ENCODE assay signal across 16 mouse cellular contexts in genomic region chr1:168309101-168309521, GRCm38 (mm10).
DNase-seq lines count a peak whose midpoint lies in the region; ATAC-seq and TF ChIP-seq lines count a peak whose summit lies in the region.
"Had no signal": no experiment of that assay in that cellular context is flagged by ENCODE, and none has a peak within 500 bp of the region (broad histone marks: within the 10 kb centered on the region; RNA-seq: fewer than 3 reads in every experiment).

No protein-coding gene starts in this region.

- TF ChIP-seq POLR2A in heart, adult 2 months (IDR thresholded peaks at IDR 0.05; ENCODE audit: insufficient read depth, low read depth, low read length), result no peak

- no peak overlapping the region for H3K4me3 ChIP-seq in heart, embryonic 12.5 days
- no peak overlapping the region for H3K4me3 ChIP-seq in heart, adult 2 months
- H3K4me3 ChIP-seq in embryonic facial prominence, embryonic 13.5 days, result no peak overlapping the region
- no peak overlapping the region for H3K4me3 ChIP-seq in hindbrain, embryonic 12.5 days
- no peak overlapping the region for H3K4me3 ChIP-seq in midbrain, embryonic 12.5 days
- H3K4me3 ChIP-seq: limb, embryonic 12.5 days had no signal

- no peaks in the 10 kb centered on the region for H3K36me3 ChIP-seq in heart, embryonic 12.5 days
- peaks cover 2% of the 10 kb centered on the region; the same call in 1 of the 2 replicates for H3K36me3 ChIP-seq in heart, adult 2 months (ENCODE audit: control insufficient read depth, insufficient read depth, low read length)
- peaks cover 5% of the 10 kb centered on the region; the same call in 1 of the 2 replicates for H3K36me3 ChIP-seq in embryonic facial prominence, embryonic 13.5 days
- H3K36me3 ChIP-seq in hindbrain, embryonic 12.5 days, result no peaks in the 10 kb centered on the region
- H3K36me3 ChIP-seq in midbrain, embryonic 12.5 days, result no peaks in the 10 kb centered on the region
- H3K36me3 ChIP-seq: limb, embryonic 12.5 days had no signal

- DNase-seq in heart, adult 2 months, result no peak
- no peak for DNase-seq in spleen, postnatal 4 days (ENCODE audit: low spot score in 2 of 2)
- no peak for DNase-seq in ovary, adult 18-20 months (ENCODE audit: low spot score)
- DNase-seq: heart, adult 11 months; layer of hippocampus, postnatal 36 days; lung, postnatal 14 days; right cerebral cortex, postnatal 4 days had no signal

- intact Hi-C loops in heart, adult 2 months (cut with DNase I), result no loop called here

- 64% methylated on average over 8 of the region's 8 CpGs for WGBS in heart, embryonic 12.5 days
- 83% methylated on average over 8 of the region's 8 CpGs for WGBS in heart, adult 2 months
- WGBS in embryonic facial prominence, embryonic 13.5 days, result 46% methylated on average over 8 of the region's 8 CpGs
- WGBS in hindbrain, embryonic 12.5 days, result 64% methylated on average over 8 of the region's 8 CpGs
- 74% methylated on average over 8 of the region's 8 CpGs for WGBS in midbrain, embryonic 12.5 days

- H3K4me2 ChIP-seq in heart, embryonic 12.5 days, result no peak overlapping the region
- H3K4me2 ChIP-seq in embryonic facial prominence, embryonic 13.5 days, result no peak overlapping the region
- H3K4me2 ChIP-seq in hindbrain, embryonic 12.5 days (replicated peaks), result no peak overlapping the region
- H3K4me2 ChIP-seq in midbrain, embryonic 12.5 days (replicated peaks), result no peak overlapping the region
- H3K4me2 ChIP-seq: limb, embryonic 12.5 days had no signal

- H3K79me2 ChIP-seq in heart, adult 2 months (replicated peaks; ENCODE audit: control insufficient read depth, insufficient read depth, low read length), result peaks cover 2% of the 10 kb centered on the region

- H3K9ac ChIP-seq in heart, embryonic 12.5 days, result no peak overlapping the region
- H3K9ac ChIP-seq in heart, adult 2 months (ENCODE audit: low read depth, low read length), result no peak overlapping the region
- H3K9ac ChIP-seq in embryonic facial prominence, embryonic 13.5 days, result no peak overlapping the region
- no peak overlapping the region for H3K9ac ChIP-seq in hindbrain, embryonic 12.5 days
- H3K9ac ChIP-seq in midbrain, embryonic 12.5 days (replicated peaks), result no peak overlapping the region
- H3K9ac ChIP-seq: limb, embryonic 12.5 days had no signal

- TF ChIP-seq CTCF in heart, adult 2 months (IDR thresholded peaks at IDR 0.05), result no peak

- peaks cover 68% of the 10 kb centered on the region for H3K4me1 ChIP-seq in heart, embryonic 12.5 days (replicated peaks)
- H3K4me1 ChIP-seq in heart, adult 2 months (ENCODE audit: control insufficient read depth, insufficient read depth, low read length), result peaks cover 3% of the 10 kb centered on the region
- H3K4me1 ChIP-seq in embryonic facial prominence, embryonic 13.5 days, result peaks cover 22% of the 10 kb centered on the region
- H3K4me1 ChIP-seq in hindbrain, embryonic 12.5 days, result peaks cover 39% of the 10 kb centered on the region
- H3K4me1 ChIP-seq in midbrain, embryonic 12.5 days, result peaks cover 28% of the 10 kb centered on the region
- H3K4me1 ChIP-seq: limb, embryonic 12.5 days had no signal

- no peaks in the 10 kb centered on the region for H3K9me3 ChIP-seq in heart, embryonic 12.5 days (replicated peaks)
- no peaks in the 10 kb centered on the region for H3K9me3 ChIP-seq in embryonic facial prominence, embryonic 13.5 days
- no peaks in the 10 kb centered on the region for H3K9me3 ChIP-seq in hindbrain, embryonic 12.5 days (replicated peaks)
- H3K9me3 ChIP-seq in midbrain, embryonic 12.5 days, result no peaks in the 10 kb centered on the region
- H3K9me3 ChIP-seq: limb, embryonic 12.5 days had no signal

- TF ChIP-seq EP300 in heart, adult 2 months (IDR thresholded peaks at IDR 0.05; ENCODE audit: insufficient read depth, low read depth, low read length), result no peak

- ATAC-seq in heart, embryonic 12.5 days (ENCODE audit: insufficient number of reproducible peaks, low FRiP score), result 0 out of 2 replicates have a peak, but pooled peaks have one; percentile 31
- 0 out of 2 replicates have a peak, but pooled peaks have one; percentile 52 for ATAC-seq in embryonic facial prominence, embryonic 13.5 days (ENCODE audit: insufficient number of reproducible peaks, insufficient read depth, low FRiP score, low TSS enrichment, low read depth)
- ATAC-seq in hindbrain, embryonic 12.5 days (ENCODE audit: low FRiP score), result peak; percentile 71
- peak; percentile 48; the same call in 1 of the 2 replicates for ATAC-seq in midbrain, embryonic 12.5 days (ENCODE audit: low FRiP score, low read depth)
- ATAC-seq in megakaryocyte progenitor cell, adult 5-6 weeks (replicated peaks; ENCODE audit: poor library complexity), result no peak
- ATAC-seq: inflammation-experienced regulatory T-cells, adult 6 months had no signal

- H3K27me3 ChIP-seq in heart, embryonic 12.5 days (replicated peaks), result no peaks in the 10 kb centered on the region
- no peaks in the 10 kb centered on the region for H3K27me3 ChIP-seq in heart, adult 2 months (ENCODE audit: control insufficient read depth, insufficient read depth, low read length)
- H3K27me3 ChIP-seq in embryonic facial prominence, embryonic 13.5 days, result no peaks in the 10 kb centered on the region
- H3K27me3 ChIP-seq in hindbrain, embryonic 12.5 days, result no peaks in the 10 kb centered on the region
- no peaks in the 10 kb centered on the region for H3K27me3 ChIP-seq in midbrain, embryonic 12.5 days
- H3K27me3 ChIP-seq: limb, embryonic 12.5 days had no signal

- peak overlapping the region; percentile 34; the same call in 1 of the 2 replicates for H3K27ac ChIP-seq in heart, embryonic 12.5 days (ENCODE audit: poor library complexity, severe bottlenecking)
- H3K27ac ChIP-seq in heart, adult 2 months, result no peak overlapping the region
- H3K27ac ChIP-seq in embryonic facial prominence, embryonic 13.5 days, result no peak overlapping the region
- peak overlapping the region; percentile 76 for H3K27ac ChIP-seq in hindbrain, embryonic 12.5 days
- peak overlapping the region; percentile 17; the same call in 1 of the 2 replicates for H3K27ac ChIP-seq in midbrain, embryonic 12.5 days (replicated peaks)
- H3K27ac ChIP-seq: kidney, postnatal 0 days; limb, embryonic 12.5 days; stomach, postnatal 0 days had no signal

Comparison
In these comparisons a context has a peak if more than half of its experiments do, and no peak if none do; other contexts are left out.
1. H3K27ac ChIP-seq: peak in heart, embryonic 12.5 days (single experiment), hindbrain, embryonic 12.5 days (single experiment) and midbrain, embryonic 12.5 days (single experiment); none in heart, adult 2 months (single experiment) and embryonic facial prominence, embryonic 13.5 days (single experiment).